Mouse (Mus musculus) brown adipose tissue, adult 24 weeks (tissue): ENCODE data around the gene Josd2. TPM values are rescaled to one million over a fixed set of nuclear protein-coding genes. Genes with fewer than 3 reads are reported as not detected.

ENCODE experiments used
- H3K27ac ChIP-seq: fragments of 200-500 bp; replicated peaks from 2 replicates; pipeline ENCODE4 v1.5.1; 2012; ENCODE audit warnings: low read depth, mild to moderate bottlenecking, low read length
- H3K4me1 ChIP-seq: fragments of 200-500 bp; 2 replicates; pipeline ENCODE4 v1.6.1; 2012; ENCODE audit warnings: low read length, mixed read lengths; ENCODE audit not compliant: control insufficient read depth, insufficient read depth, insufficient read length
- H3K4me3 ChIP-seq: fragments of 200-500 bp; 2 replicates; pipeline ENCODE4 v1.5.1; 2012; ENCODE audit warnings: low read depth, mild to moderate bottlenecking, low read length, moderate library complexity; ENCODE audit not compliant: insufficient read depth
- polyA plus RNA-seq: library from polyadenylated mRNA; stranded (reverse); fragments of >200 nt; gene quantifications from 2 replicates; pipeline ENCODE4 v1.2.4, GENCODE M21; 2012; ENCODE audit not compliant: missing spikeins, insufficient read depth, insufficient read length

Josd2 gene
- polyA plus RNA-seq = 25.2 and 29.4 TPM in 2 replicates

- peak within 1 kb of the TSS; percentile 56 for H3K27ac ChIP-seq
- H3K4me1 ChIP-seq = peaks cover 7% of the 10 kb centered on the region
- peak within 1 kb of the TSS; percentile 82 for H3K4me3 ChIP-seq
Measured at GRCm38 (mm10) chr7:44467811-44468411, at the start of gene Josd2. Josd2 (plus strand) TSS chr7:44467980.

DNA sequence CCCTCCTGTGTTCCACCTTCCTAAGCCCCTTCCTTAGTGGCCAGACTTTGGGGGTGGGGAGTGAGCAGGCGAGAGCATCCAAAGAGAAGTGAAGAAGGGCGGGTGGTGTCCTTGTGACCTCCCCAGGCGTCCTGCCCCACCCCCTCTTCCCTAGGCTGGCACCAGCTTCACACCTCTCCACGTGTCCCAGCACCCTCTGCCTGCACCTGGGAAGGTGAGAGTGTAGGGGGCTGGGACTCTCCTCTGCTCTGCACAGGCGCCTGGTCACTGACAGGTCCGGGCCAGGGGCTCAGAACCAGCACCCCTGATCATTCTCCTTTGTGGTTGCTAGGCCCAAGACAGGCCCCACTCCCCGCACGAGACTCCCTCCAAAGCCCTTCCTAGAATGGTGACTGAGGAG is 40.1 kb upstream of the Josd2 start:
- Histone ChIP-seq H3K4me3 (no peak overlapping the region), H3K4me1 (0 out of 2 replicates have a peak, but pooled peaks cover 2% of the 10 kb centered on the region), H3K27ac (no peak overlapping the region)

- Histone ChIP-seq H3K27ac (no peak overlapping the region), H3K4me1 (0 out of 2 replicates have a peak, but pooled peaks cover 2% of the 10 kb centered on the region), H3K4me3 (no peak overlapping the region)
Measured at GRCm38 (mm10) chr7:44428171-44428950, 39.4 kb upstream of the Josd2 start.

GRCm38 (mm10) chr7:44428968-44429521 is 38.7 kb upstream of the Josd2 start, which contains the start of gene Lrrc4b:
Lrrc4b (plus strand) TSS chr7:44429018.
- H3K4me1 ChIP-seq = 0 out of 2 replicates have a peak, but pooled peaks cover 2% of the 10 kb centered on the region
- no peak within 1 kb of the TSS for H3K4me3 ChIP-seq
- H3K27ac ChIP-seq = no peak within 1 kb of the TSS

- 0 out of 2 replicates have a peak, but pooled peaks cover 2% of the 10 kb centered on the region for H3K4me1 ChIP-seq
- H3K27ac ChIP-seq = no peak overlapping the region
- H3K4me3 ChIP-seq = no peak overlapping the region
Measured at GRCm38 (mm10) chr7:44429534-44430488, 38.0 kb upstream of the Josd2 start.

GRCm38 (mm10) chr7:44432550-44432949 is 35.2 kb upstream of the Josd2 start:
- Histone ChIP-seq H3K27ac (no peak overlapping the region), H3K4me1 (0 out of 2 replicates have a peak, but pooled peaks cover 2% of the 10 kb centered on the region), H3K4me3 (no peak overlapping the region)

DNA sequence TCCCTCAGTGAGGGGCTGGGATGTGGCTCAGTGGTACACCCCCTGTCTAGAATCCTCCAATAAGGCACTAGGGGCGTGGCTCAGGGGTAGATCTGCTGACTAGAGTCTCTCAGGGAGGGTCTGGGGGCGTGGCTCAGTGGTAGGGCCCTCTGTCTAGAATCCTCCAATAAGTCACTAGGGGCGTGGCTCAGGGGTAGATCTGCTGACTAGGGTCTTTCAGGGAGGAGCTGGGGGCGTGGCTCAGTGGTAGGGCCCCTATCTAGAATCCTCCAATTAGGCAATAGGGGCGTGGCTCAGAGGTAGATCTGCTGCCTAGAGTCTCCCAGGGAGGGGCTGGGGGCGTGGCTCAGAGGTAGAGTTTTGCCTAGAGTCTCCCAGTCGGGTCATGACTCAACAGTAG is 34.4 kb upstream of the Josd2 start:
- no peak overlapping the region for H3K27ac ChIP-seq
- no peaks in the 10 kb centered on the region for H3K4me1 ChIP-seq
- no peak overlapping the region for H3K4me3 ChIP-seq

GRCm38 (mm10) chr7:44434089-44434488 is 33.7 kb upstream of the Josd2 start:
- Histone ChIP-seq H3K4me1 (no peaks in the 10 kb centered on the region), H3K4me3 (no peak overlapping the region), H3K27ac (no peak overlapping the region)

GRCm38 (mm10) chr7:44435796-44436195 is 32.0 kb upstream of the Josd2 start:
- Histone ChIP-seq H3K4me3 (no peak overlapping the region), H3K4me1 (no peaks in the 10 kb centered on the region), H3K27ac (no peak overlapping the region)

DNA sequence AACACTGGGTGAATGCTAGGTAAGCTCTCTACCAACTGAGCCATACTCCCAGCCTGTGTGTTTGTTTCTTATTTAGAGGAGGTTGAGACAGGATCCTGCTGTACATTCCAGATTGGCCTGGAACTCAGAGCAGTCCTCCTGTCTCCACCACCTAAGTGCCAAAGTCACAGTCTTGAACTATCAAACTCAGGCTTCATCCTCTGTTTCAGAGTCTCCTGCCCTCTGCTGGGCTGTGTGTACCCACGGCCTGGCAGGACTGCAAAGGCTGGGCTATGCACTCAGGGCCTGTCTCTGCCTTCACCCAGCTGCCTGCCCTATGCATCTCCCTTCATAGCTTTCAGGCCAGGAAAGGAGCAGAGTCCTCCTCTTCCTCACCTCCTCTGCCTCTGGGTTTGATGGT is 31.5 kb upstream of the Josd2 start:
- H3K4me3 ChIP-seq = no peak overlapping the region
- H3K27ac ChIP-seq = no peak overlapping the region
- no peaks in the 10 kb centered on the region for H3K4me1 ChIP-seq

DNA sequence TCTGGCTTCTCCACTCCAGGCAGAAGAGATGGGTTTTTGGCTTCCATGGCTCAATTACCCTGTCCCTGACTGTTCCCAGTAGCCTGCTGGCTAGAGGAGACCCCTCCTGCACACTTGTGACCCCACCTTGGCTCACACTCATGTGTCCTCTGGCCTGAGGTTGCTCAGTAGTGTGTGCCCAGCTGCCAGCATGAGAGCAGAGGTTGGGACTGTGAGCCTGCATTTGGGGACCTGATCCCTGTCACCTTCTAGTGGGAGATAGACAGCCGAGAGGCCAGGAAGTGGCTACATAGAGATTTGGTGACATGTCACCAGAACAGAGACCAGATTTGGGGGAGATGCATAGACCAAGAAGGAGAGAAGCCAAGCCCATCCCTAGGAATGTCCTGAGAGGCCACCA is 30.6 kb upstream of the Josd2 start:
- Histone ChIP-seq H3K4me3 (no peak overlapping the region), H3K4me1 (no peaks in the 10 kb centered on the region), H3K27ac (no peak overlapping the region)

DNA sequence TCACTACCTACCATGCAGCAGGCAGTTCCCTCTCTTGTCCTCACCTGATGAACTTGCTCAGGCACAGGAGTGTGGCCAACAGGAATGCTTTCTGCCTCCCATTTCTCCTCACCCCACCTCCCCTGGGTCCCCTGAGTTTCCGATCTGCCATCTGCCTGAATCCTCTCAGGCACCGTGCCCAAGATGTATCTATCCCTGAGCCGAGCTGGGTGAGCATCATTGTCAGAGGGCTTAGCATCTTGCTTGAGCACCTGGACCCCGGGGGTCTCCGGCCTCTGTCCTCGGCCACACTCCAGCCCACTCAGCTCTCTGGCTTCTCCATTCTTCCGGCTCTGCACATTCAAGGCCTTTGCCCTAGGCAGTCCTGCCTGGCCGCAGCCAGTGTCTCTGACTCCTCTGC is 29.8 kb upstream of the Josd2 start:
- H3K27ac ChIP-seq = no peak overlapping the region
- H3K4me1 ChIP-seq = no peaks in the 10 kb centered on the region
- H3K4me3 ChIP-seq = no peak overlapping the region

GRCm38 (mm10) chr7:44439696-44440095 is 28.1 kb upstream of the Josd2 start:
- Histone ChIP-seq H3K4me1 (no peaks in the 10 kb centered on the region), H3K4me3 (no peak overlapping the region), H3K27ac (no peak overlapping the region)

GRCm38 (mm10) chr7:44440479-44440878 is 27.3 kb upstream of the Josd2 start:
- H3K4me1 ChIP-seq = no peaks in the 10 kb centered on the region
- no peak overlapping the region for H3K4me3 ChIP-seq
- no peak overlapping the region for H3K27ac ChIP-seq

DNA sequence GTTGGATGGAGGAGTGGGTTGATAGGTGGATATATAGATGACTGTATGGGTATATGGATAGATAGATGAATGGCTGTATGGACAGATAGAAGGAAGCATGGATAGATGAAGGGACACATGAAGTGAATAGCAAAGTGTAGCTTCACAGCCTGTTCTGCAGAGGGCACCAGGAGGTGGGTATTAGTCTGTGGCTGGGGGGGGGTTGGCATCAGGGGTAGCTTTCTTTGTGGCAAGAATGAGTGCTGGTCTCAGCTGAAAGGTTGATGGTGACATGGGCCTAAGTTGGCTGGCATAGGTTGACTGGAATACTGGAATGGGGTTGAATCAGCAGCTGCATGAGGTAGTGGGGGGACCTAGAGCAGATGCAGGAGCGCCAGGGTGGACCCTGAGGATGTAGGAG is 26.6 kb upstream of the Josd2 start:
- H3K27ac ChIP-seq = no peak overlapping the region

More for the DNA sequence above, 26.6 kb upstream of the Josd2 start:
- Histone ChIP-seq H3K4me3 (no peak overlapping the region), H3K4me1 (no peaks in the 10 kb centered on the region)
